Mouse (Mus musculus) gonadal fat pad, adult 2 months (tissue): ENCODE measurements around the gene Snx29. TPM values are rescaled to one million over a fixed set of nuclear protein-coding genes. Genes with fewer than 3 reads are reported as not detected.
"Not testable (repeated sequence)": the region's sequence is repeated elsewhere in the genome, so short reads cannot be mapped to it uniquely, and the experiment has no call there.

ENCODE experiments used
- DNase-seq: peaks from one replicate; pipeline ENCODE4 v3.0.0-alpha.2; 2012; ENCODE audit warnings: low read depth
- polyA plus RNA-seq: library from polyadenylated mRNA; depleted of rRNA; stranded (reverse); fragments of >200 nt; gene quantifications from 2 replicates; pipeline ENCODE4 v1.2.3, GENCODE M21; 2012; rRNA removed

Snx29 gene
- 5.6 and 6.1 TPM in 2 replicates for polyA plus RNA-seq

DNA sequence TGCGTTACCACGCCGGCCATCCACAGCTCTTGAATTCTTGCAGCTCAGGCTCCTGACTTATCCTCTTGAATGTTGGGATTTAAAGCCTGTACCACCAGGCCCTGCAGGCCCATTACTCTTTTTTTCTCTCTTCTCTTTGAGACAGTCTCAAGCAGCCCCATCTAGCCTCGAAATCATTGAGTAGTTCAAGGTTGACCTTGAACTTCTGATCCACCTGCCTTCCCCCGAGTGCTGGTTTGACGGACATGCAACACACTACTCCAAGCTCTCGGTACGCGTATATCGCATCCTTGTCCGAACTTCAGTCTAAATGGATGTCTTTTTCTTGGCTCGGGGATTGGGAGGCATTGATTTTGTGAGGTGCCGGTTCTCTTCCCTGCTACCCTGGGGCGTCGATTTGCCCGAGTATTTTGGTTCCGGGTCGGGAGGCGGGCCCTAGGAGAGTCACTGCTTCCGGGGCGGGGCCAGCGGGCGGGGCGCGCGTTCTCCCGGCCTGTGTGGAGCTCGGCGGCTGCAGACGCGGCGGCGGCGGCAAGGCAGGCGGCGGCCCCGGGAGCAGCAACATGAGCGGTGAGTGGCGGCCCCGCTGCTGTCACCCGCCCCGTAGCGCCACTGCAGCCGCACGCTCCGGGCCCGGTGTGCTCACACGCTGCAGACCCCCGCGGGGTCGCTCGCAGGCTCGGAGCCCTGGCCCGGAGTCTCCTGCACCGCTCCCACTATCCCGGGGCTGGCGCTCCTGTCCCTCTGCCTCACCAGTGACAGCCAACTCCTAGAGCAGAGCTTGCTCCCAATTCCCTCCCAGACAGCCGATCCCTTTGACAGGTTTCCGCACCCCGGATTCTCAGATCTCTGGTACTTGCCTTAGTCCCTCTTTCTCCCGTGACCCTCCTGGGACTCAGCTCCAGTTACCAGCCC, at the start of gene Snx29:
Gene Snx29 (plus strand): TSS at position 500 of the 915 bp plus-strand sequence.
- peak; percentile 37 for DNase-seq

- no peak for DNase-seq
Observed at GRCm38 (mm10) chr16:11276888-11277287, 45.8 kb upstream of the Snx29 start.

DNA sequence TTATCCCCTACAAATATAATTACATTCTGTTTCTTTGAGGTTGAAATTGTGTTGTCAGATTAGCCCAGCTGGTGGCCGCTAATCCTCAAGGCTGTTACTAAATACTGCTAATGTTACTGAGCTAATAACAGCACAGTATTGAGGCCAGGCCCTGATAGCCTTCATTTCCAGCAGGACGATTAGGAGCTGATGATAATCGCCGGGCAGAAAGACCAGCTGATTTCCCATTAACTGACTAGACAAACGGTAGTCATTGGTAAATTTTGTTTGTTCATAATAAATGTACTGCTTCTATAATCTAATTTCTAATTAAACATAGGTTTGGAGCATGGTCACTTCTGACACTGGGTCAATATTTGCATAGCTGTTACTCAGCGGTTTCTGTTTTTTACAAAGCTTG, 43.9 kb upstream of the Snx29 start:
- no peak for DNase-seq

DNA sequence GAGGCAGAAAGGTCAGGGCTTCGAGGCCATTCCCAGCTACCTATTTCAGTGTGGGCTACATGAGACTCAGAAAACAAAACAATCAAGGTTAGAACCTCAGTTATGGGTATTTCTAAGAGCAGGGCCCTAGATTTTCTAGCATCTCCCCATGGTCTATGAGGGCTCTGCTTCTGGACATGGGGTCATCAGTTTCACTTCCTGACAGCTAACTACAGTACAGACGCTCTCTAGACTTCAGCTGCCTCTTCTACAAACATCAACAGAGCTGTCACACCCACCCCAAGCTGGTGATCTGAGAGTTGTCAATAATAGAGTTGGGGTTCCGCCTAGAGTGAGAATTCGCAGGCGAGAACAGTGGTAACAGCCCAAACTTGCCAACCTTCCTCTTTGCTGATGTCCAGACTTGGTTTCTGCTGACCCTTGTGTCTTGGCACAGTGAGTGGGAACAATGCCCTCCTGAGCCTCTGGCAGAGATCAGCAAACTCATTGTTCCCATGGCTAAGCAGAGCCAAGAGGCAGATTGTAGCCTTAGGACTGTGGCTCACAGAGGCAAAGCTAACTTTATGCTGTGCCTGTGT, 40.0 kb upstream of the Snx29 start:
- no peak for DNase-seq

DNA sequence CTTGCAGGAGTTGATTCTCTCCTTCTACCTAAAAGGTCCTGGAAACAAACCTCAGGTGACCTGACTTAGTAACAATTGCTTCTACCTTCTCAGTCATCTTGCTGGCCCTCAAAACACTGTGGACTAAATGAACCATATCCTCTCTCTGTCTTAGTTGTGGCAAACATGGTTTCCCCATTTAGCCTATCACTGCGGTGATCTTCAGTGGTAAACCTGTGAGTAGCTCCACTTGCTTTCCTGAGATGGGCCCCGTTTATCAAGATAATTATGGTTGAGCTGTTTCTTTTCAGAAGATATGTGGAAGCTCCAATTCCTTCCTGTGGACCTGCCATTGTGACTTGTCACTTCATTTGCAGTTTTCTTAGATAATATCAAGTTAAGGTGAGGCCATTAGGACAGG, 37.8 kb upstream of the Snx29 start:
- DNase-seq: no peak

DNA sequence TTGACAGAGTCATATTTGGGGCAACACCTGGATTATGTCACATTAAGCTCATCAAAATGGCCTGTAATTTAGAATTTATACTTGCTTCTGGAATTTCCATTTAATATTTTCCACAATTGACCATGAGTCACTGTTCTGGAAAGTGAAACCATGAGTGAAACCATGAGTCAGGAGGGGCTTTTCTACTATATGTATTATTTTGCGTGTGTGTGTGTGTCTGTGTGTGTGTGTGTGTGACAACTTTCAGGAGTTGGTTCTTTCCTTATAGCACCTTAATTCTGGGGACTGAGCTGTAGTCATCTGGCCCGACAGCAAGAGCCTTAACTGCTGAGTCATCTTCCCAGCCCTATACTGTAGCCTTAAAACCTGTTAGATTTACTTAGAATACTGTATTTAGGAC, 36.8 kb upstream of the Snx29 start:
- no peak for DNase-seq

GRCm38 (mm10) chr16:11288873-11289272, 33.8 kb upstream of the Snx29 start:
- not testable (repeated sequence) for DNase-seq

- not testable (repeated sequence) for DNase-seq
Observed at GRCm38 (mm10) chr16:11295583-11295982, 27.1 kb upstream of the Snx29 start.

DNA sequence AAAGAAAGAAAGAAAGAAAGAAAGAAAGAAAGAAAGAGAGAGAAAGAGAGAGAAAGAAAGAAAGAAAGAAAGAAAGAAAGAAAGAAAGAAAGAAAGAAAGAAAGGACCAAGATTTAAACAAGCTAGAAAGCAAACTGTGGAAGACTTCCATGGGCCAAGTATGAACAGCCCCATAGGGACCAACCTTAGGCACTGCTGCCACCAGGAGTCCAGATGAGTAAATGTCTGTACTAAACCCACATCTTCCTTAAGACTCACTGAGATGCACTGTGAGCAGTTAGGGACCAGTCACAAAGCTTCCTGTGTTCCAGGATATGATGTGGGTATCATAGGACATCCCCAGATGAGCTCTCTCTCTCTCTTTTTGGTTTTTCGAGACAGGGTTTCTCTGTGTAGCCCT, 25.0 kb upstream of the Snx29 start:
- DNase-seq: not testable (repeated sequence)

DNA sequence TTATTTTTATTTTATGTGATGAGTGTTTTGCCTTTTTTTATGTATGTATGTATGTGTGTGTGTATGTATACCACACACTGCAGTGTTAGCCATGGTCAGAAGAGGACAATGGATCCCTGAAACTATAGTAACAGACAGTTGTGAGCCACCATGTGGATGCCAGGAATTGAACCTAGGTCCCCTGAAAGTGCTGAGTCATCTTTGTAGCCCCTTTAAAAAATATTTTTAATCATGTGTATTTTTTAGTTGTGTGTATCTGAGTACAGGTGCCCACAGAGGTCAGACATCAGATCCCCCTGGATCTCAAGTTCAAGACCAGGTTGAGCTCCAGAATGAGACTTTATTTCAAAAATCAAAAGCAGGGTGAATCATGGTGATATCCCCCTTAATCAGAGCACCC, 19.0 kb upstream of the Snx29 start:
- no peak for DNase-seq

DNA sequence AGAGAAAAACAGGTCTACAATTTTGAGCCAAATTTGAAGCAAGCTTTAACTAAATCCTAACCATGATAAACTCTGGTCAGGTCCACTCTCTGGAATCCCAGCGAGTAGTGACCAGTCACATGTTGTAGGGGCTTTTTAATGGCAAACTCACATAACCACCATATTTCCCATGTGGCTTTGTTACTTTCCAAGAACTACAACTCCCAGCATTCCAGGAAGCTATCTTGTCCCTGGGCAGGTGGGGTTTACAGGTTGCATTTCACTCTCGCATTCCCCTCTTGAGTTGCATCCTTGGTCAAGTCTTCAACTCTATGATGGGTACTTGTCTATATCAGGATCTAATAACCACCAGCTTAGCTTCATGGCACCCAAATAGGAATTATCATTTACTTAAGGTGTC, 17.2 kb upstream of the Snx29 start:
- DNase-seq: no peak

GRCm38 (mm10) chr16:11313512-11313911, 9.2 kb upstream of the Snx29 start, which contains the start of gene Tnfrsf17:
Tnfrsf17 (plus strand) TSS chr16:11313812.
- DNase-seq: no peak

- DNase-seq: no peak
Observed at GRCm38 (mm10) chr16:11315786-11316320, 6.9 kb upstream of the Snx29 start.

- DNase-seq: no peak
Observed at GRCm38 (mm10) chr16:11316748-11317147, 6.0 kb upstream of the Snx29 start.

GRCm38 (mm10) chr16:11317324-11317723, 5.4 kb upstream of the Snx29 start:
- no peak for DNase-seq

- no peak for DNase-seq
Observed at GRCm38 (mm10) chr16:11323324-11324051, 780 bp downstream of the Snx29 start.

DNA sequence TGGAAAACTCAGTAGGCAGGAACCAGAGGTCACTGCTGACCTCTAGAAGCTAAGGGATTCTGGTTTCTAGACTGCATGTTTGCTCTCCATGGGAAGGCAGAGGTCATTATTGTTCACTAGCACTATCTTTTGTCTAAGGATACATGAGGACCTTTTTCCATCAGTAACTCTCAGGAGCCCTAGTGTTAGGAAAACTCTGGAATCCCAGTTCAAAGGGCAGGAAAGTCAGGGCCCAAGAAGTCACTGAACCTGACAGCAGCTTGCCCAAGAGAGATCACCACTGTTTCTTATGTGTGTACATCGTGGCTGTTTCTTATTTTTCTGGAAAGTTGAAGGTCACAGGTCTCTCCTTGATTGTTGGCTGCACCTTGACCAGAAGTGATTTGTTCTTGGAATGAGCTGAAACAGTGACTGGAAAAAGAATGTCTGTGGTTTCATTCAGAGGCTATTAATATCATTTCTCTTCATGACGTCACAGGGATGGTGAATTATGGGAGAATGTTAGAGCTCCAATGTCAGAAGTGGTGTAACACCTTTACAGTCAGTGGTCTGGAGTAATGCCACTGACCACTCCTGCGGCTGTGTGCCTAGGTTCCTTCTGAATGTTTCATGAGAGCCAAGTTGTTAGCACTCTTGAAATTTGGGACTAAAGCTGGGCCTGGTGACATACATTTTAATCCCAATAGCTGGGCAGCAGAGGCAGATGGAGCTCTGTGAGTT, 7.5 kb downstream of the Snx29 start:
- no peak for DNase-seq

DNA sequence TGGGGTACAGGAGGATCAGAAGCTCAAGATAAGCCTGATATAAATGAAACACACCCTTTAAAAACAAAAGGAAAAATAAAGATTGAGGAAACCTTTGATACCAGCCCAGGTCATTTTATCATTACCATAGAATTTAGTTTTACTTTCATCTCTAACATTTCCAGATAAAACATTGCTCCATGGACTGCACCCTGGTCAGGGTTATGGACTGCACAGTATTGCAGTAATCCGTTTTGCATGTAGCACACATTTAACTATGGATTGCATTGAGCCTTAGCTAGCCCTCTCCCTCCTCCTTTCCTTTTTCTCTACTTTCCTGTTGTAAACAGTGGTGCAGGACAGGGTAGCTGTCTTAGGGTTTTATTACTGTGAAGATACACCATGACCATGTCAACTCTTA, 8.3 kb downstream of the Snx29 start:
- DNase-seq: no peak

GRCm38 (mm10) chr16:11343292-11343815, 20.6 kb downstream of the Snx29 start:
- no peak for DNase-seq

- no peak for DNase-seq
Observed at GRCm38 (mm10) chr16:11351903-11352302, 29.2 kb downstream of the Snx29 start.

DNA sequence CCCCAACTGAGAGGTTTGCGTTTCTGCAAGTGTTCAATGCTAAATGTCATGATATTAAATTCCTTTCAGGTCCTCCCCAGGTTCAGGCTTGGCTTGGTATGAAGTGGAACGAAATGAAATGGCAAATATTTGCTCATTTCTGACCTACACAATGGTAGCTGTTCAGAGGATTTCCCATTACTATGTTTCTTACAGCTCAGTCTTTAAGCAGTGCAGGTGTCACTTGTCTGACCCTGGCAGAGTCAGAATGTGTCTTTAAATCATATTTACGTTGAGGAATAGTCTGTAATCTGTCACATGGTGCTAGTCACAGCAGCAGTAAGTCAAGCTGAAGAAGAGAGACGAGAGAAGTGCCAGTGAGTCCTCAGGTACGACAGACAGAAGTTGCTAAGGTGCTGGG, 36.5 kb downstream of the Snx29 start:
- no peak for DNase-seq
